Mouse (Mus musculus) ZHBTc4 (cell line): ENCODE results near the gene Gng4.
A peak's percentile ranks its signal among the peaks of the same experiment; 100 is the strongest.
"Not testable (repeated sequence)": the region's sequence is repeated elsewhere in the genome, so short reads cannot be mapped to it uniquely, and the experiment has no call there.

ENCODE experiments used
- DNase-seq: peaks from one replicate; pipeline ENCODE4 v3.0.0-alpha.2; 2011; ENCODE audit warnings: low read depth, low spot score

Gng4 gene

GRCm38 (mm10) chr13:13783894-13784419, at the start of gene Gng4:
TSS of gene Gng4 (plus strand) at chr13:13784059.
- DNase-seq, result peak; percentile 52

- no peak for DNase-seq
Measured at GRCm38 (mm10) chr13:13739232-13739631, 44.6 kb upstream of the Gng4 start.

- no peak for DNase-seq
Measured at GRCm38 (mm10) chr13:13745911-13746310, 37.9 kb upstream of the Gng4 start.

GRCm38 (mm10) chr13:13775778-13776494, 7.9 kb upstream of the Gng4 start:
- peak; percentile 34 for DNase-seq

GRCm38 (mm10) chr13:13777052-13777451, 6.8 kb upstream of the Gng4 start:
- DNase-seq, result no peak

GRCm38 (mm10) chr13:13777696-13778095, 6.2 kb upstream of the Gng4 start:
- no peak for DNase-seq

- DNase-seq, result no peak
Measured at GRCm38 (mm10) chr13:13778837-13779458, 4.9 kb upstream of the Gng4 start.

- no peak for DNase-seq
Measured at GRCm38 (mm10) chr13:13780271-13780670, 3.6 kb upstream of the Gng4 start.

GRCm38 (mm10) chr13:13781026-13781425, 2.8 kb upstream of the Gng4 start:
- DNase-seq, result no peak

GRCm38 (mm10) chr13:13783296-13783695, 563 bp upstream of the Gng4 start:
- no peak for DNase-seq

GRCm38 (mm10) chr13:13784420-13784936, 619 bp downstream of the Gng4 start:
- peak; percentile 29 for DNase-seq

GRCm38 (mm10) chr13:13784981-13785783, 1.3 kb downstream of the Gng4 start:
- peak; percentile 75 for DNase-seq

GRCm38 (mm10) chr13:13786971-13787370, 3.1 kb downstream of the Gng4 start:
- no peak for DNase-seq

- no peak for DNase-seq
Measured at GRCm38 (mm10) chr13:13788070-13788469, 4.2 kb downstream of the Gng4 start.

GRCm38 (mm10) chr13:13791981-13792380, 8.1 kb downstream of the Gng4 start:
- DNase-seq, result no peak

GRCm38 (mm10) chr13:13795166-13795832, 11.4 kb downstream of the Gng4 start:
- peak; percentile 34 for DNase-seq

- DNase-seq, result peak; percentile 40
Measured at GRCm38 (mm10) chr13:13796082-13796481, 12.2 kb downstream of the Gng4 start.

- not testable (repeated sequence) for DNase-seq
Measured at GRCm38 (mm10) chr13:13797816-13798215, 14.0 kb downstream of the Gng4 start.

GRCm38 (mm10) chr13:13798775-13799174, 14.9 kb downstream of the Gng4 start:
- no peak for DNase-seq

- DNase-seq, result peak; percentile 47
Measured at GRCm38 (mm10) chr13:13808337-13809132, 24.7 kb downstream of the Gng4 start.

GRCm38 (mm10) chr13:13810885-13811284, 27.0 kb downstream of the Gng4 start:
- no peak for DNase-seq
